Mouse (Mus musculus): ENCODE results near the gene Fam149b. TPM values are rescaled to one million over a fixed set of nuclear protein-coding genes. Genes with fewer than 3 reads are reported as not detected.
A peak's percentile ranks its signal among the peaks of the same experiment; 100 is the strongest.

Fam149b gene
- polyA plus RNA-seq, 1 experiment from 2014 or later, result 22.6 TPM

- Histone ChIP-seq H3K36me3 (ENCODE audit: inconsistent target) (peaks cover 10% of the 10 kb centered on the region; the same call in 1 of the 2 replicates), H3K4me3 (ENCODE audit: inconsistent target) (no peak overlapping the region), H3K27ac (no peak overlapping the region), H3K79me2 (ENCODE audit: inconsistent target) (no peaks in the 10 kb centered on the region)
- 33% methylated on average over 1 of the region's 1 CpGs for WGBS (ENCODE audit: missing documents)
Measured at GRCm38 (mm10) chr14:20371854-20372253, 23.9 kb downstream of the Fam149b start.

DNA sequence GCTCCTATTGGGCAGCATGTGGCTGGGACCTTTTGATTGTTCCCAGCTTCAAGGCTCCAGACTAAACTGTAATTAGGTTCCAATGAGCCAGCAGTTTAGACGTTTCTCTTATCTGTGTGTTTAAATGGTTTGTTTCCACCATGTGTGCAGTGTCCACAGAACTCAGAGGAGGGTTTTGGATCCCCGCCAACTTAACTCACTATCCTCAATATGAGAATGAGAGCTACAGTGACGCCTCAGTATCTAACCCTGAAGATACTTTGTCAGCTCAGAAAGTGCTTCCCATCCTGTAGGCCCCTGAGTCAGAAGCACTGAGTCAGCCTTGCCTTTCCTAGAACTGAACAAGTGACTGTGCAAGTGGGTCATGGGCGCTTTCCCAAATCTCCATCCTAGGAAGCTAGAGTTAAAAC is 29.2 kb downstream of the Fam149b start:
- Histone ChIP-seq H3K27ac (no peak overlapping the region), H3K36me3 (ENCODE audit: inconsistent target) (peaks cover 10% of the 10 kb centered on the region; the same call in 1 of the 2 replicates), H3K79me2 (ENCODE audit: inconsistent target) (no peaks in the 10 kb centered on the region), H3K4me3 (ENCODE audit: inconsistent target) (no peak overlapping the region)
- WGBS (ENCODE audit: missing documents), result 80% methylated on average over 4 of the region's 4 CpGs

GRCm38 (mm10) chr14:20378313-20379061 is 30.5 kb downstream of the Fam149b start:
- H3K36me3 ChIP-seq (ENCODE audit: inconsistent target), result peaks cover 20% of the 10 kb centered on the region
- H3K79me2 ChIP-seq (ENCODE audit: inconsistent target), result no peaks in the 10 kb centered on the region
- H3K4me3 ChIP-seq (ENCODE audit: inconsistent target), result no peak overlapping the region
- WGBS (ENCODE audit: missing documents), result 21% methylated on average over 13 of the region's 13 CpGs
- no peak overlapping the region for H3K27ac ChIP-seq

GRCm38 (mm10) chr14:20379087-20379640 is 31.2 kb downstream of the Fam149b start:
- Histone ChIP-seq H3K4me3 (ENCODE audit: inconsistent target) (no peak overlapping the region), H3K36me3 (ENCODE audit: inconsistent target) (peaks cover 20% of the 10 kb centered on the region), H3K79me2 (ENCODE audit: inconsistent target) (0 out of 2 replicates have a peak, but pooled peaks cover 4% of the 10 kb centered on the region), H3K27ac (no peak overlapping the region)
- WGBS (ENCODE audit: missing documents), result 47% methylated on average over 5 of the region's 5 CpGs

DNA sequence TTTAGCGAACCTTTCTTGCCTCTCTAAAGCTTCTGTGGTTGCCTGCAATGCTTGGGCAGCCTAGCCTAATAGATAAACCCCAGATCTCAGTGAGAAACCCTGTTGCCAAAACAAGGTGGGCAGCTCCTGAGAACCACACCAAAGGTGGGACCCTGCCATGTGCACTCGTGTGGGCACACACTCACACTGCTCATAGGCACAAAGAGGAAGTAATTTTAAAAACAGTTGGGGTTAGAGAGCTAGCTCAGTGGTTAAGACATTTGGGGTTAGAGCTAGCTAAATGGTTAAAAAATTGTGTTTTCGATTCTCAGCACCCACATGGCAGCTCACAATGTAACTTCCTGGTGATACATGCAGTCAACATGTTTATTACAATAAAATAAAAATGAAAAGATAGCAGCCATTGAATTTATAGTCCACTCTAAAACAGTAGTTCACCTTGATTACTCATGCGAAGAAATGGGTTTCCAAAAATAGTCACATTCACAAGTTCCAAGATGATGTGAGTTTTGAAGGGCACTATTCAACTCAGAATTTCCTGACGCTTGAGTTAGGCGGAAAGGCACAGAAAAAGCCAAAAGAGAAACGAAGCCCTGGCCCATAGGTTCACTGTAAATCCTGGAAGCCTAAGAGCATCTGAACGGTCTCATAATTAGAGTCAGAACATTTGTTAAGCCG is 31.9 kb downstream of the Fam149b start:
- Histone ChIP-seq H3K36me3 (ENCODE audit: inconsistent target) (peaks cover 24% of the 10 kb centered on the region), H3K79me2 (ENCODE audit: inconsistent target) (0 out of 2 replicates have a peak, but pooled peaks cover 4% of the 10 kb centered on the region), H3K4me3 (ENCODE audit: inconsistent target) (no peak overlapping the region), H3K27ac (no peak overlapping the region)
- WGBS (ENCODE audit: missing documents), result 60% methylated on average over 9 of the region's 9 CpGs

GRCm38 (mm10) chr14:20388441-20389129 is 40.6 kb downstream of the Fam149b start, which contains the start of gene Dnajc9:
Gene Dnajc9 (minus strand): TSS chr14:20388910.
- 2% methylated on average over 49 of the region's 59 CpGs for WGBS (ENCODE audit: missing documents)
- Histone ChIP-seq H3K27ac (peak within 1 kb of the TSS; percentile 41), H3K79me2 (ENCODE audit: inconsistent target) (peaks cover 41% of the 10 kb centered on the region), H3K36me3 (ENCODE audit: inconsistent target) (0 out of 2 replicates have a peak, but pooled peaks cover 16% of the 10 kb centered on the region), H3K4me3 (ENCODE audit: inconsistent target) (peak within 1 kb of the TSS; percentile 61)

DNA sequence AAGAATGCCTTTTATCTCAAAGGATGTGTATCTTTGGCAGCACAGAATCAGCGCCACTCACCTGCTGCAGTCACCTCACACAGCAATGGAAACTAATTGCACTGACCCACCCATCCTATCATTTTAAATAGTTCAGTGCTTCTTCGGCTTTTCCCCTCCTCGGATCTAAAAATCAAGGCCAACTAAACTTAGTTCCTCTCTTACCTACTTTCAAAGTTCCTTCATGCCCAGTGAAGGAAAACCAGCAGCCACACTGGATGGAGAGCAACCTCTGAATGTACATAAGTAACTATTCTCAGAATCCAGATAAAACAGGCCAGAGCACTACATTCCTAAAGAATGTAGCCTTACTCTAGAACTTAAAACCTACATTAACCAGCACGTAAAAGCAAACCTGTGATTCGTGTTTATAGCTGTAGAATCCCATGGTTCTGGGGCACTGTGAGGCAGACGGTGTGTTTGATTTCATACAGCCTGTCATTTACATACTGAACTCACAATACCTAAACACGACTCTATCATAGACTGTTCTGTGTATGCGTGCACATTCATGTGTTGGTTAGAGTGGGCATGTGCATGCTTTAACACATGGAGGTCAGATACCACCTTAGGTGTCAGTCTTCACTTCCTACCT is 41.6 kb downstream of the Fam149b start:
- WGBS (ENCODE audit: missing documents), result 85% methylated on average over 8 of the region's 8 CpGs
- H3K36me3 ChIP-seq (ENCODE audit: inconsistent target), result 0 out of 2 replicates have a peak, but pooled peaks cover 15% of the 10 kb centered on the region
- H3K4me3 ChIP-seq (ENCODE audit: inconsistent target), result peak overlapping the region; percentile 61
- H3K27ac ChIP-seq, result peak overlapping the region; percentile 41; the same call in 1 of the 2 replicates
- H3K79me2 ChIP-seq (ENCODE audit: inconsistent target), result peaks cover 37% of the 10 kb centered on the region

GRCm38 (mm10) chr14:20392326-20392725 is 44.4 kb downstream of the Fam149b start:
- Histone ChIP-seq H3K27ac (no peak overlapping the region), H3K79me2 (ENCODE audit: inconsistent target) (peaks cover 14% of the 10 kb centered on the region), H3K4me3 (ENCODE audit: inconsistent target) (no peak overlapping the region; the same call in 1 of the 2 replicates), H3K36me3 (ENCODE audit: inconsistent target) (0 out of 2 replicates have a peak, but pooled peaks cover 11% of the 10 kb centered on the region)
- 89% methylated on average over 3 of the region's 4 CpGs for WGBS (ENCODE audit: missing documents)

- H3K79me2 ChIP-seq (ENCODE audit: inconsistent target), result peaks cover 5% of the 10 kb centered on the region; the same call in 1 of the 2 replicates
- WGBS (ENCODE audit: missing documents), result under 1% methylated on average over 66 of the region's 68 CpGs
- peak within 1 kb of the TSS; percentile 55 for H3K27ac ChIP-seq
Measured at GRCm38 (mm10) chr14:20393205-20393913, 45.4 kb downstream of the Fam149b start, which contains the start of gene Mrps16. Gene Mrps16 (minus strand): TSS chr14:20393634.

GRCm38 (mm10) chr14:20397220-20397619 is 49.3 kb downstream of the Fam149b start:
- H3K79me2 ChIP-seq (ENCODE audit: inconsistent target), result peaks cover 5% of the 10 kb centered on the region; the same call in 1 of the 2 replicates
- H3K36me3 ChIP-seq (ENCODE audit: inconsistent target), result no peaks in the 10 kb centered on the region
- H3K27ac ChIP-seq, result no peak overlapping the region
- no peak overlapping the region for H3K4me3 ChIP-seq (ENCODE audit: inconsistent target)
- WGBS (ENCODE audit: missing documents), result 91% methylated on average over 9 of the region's 9 CpGs

More at GRCm38 (mm10) chr14:20393205-20393913, 45.4 kb downstream of the Fam149b start, which contains the start of gene Mrps16:
- Histone ChIP-seq H3K36me3 (ENCODE audit: inconsistent target) (0 out of 2 replicates have a peak, but pooled peaks cover 11% of the 10 kb centered on the region), H3K4me3 (ENCODE audit: inconsistent target) (peak within 1 kb of the TSS; percentile 77)

GRCm38 (mm10) chr14:20398864-20399263 is 50.9 kb downstream of the Fam149b start:
- H3K27ac ChIP-seq, result no peak overlapping the region
- no peaks in the 10 kb centered on the region for H3K36me3 ChIP-seq (ENCODE audit: inconsistent target)
- no peaks in the 10 kb centered on the region for H3K79me2 ChIP-seq (ENCODE audit: inconsistent target)
- WGBS (ENCODE audit: missing documents), result 42% methylated on average over 4 of the region's 4 CpGs
- no peak overlapping the region for H3K4me3 ChIP-seq (ENCODE audit: inconsistent target)

DNA sequence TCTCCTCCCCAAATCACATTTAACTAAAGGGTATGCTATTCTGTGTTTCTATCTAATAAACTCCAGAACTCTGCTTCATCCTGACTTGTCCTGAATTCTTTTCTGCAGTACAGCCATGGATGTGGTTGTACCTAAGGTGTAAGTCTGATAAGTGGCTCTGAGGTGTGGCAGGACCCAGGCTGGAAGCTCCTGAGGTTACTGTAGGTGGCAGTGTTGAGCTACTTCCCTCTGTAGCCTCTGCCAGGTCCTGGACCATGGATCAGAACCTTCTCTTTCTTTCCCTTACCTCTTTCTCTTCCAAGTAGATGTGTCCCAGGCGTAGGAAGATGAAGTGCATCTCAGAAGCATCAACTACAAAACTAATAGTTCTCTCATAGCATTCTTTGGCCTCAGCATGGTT is 52.1 kb downstream of the Fam149b start:
- Histone ChIP-seq H3K79me2 (ENCODE audit: inconsistent target) (no peaks in the 10 kb centered on the region), H3K4me3 (ENCODE audit: inconsistent target) (no peak overlapping the region), H3K36me3 (ENCODE audit: inconsistent target) (no peaks in the 10 kb centered on the region), H3K27ac (no peak overlapping the region)
- WGBS (ENCODE audit: missing documents), result 63% methylated on average over 1 of the region's 1 CpGs

DNA sequence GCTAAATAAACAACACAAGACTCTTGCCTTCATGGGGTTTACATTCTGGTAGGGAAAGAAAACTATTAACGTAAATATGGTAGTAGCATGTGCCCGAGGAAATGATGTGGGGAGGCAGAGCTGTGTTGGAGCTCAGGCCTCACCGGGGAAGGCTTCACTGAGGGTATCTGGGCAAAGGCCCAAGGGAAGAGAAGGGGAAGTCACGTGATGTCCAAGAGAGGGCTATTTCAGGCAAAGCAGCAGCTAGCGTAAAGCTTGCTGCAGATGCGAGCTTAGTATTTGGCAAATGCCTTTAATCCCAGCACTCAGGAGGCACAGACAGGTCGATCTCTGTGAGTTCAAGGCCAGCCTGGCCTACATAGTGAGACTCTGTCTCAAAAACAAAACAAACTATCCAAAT is 74.3 kb downstream of the Fam149b start:
- no peak overlapping the region for H3K4me3 ChIP-seq (ENCODE audit: inconsistent target)
- WGBS (ENCODE audit: missing documents), result 25% methylated on average over 7 of the region's 7 CpGs

More for the DNA sequence above, 74.3 kb downstream of the Fam149b start:
- Histone ChIP-seq H3K36me3 (ENCODE audit: inconsistent target) (no peaks in the 10 kb centered on the region), H3K79me2 (ENCODE audit: inconsistent target) (no peaks in the 10 kb centered on the region), H3K27ac (no peak overlapping the region)

Data from macrophage (primary cell).